Mouse (Mus musculus) regulatory T cell (primary cell): ENCODE data around the gene Siah2.

Source experiments
- in situ Hi-C: fragments of 300-600 bp; cut with MboI, MseI; formaldehyde crosslinking; loops from one replicate; pipeline ENCODE4 v1.15.1; 2025; ENCODE audit warnings: high pct_unique_total_duplicates

The Siah2 gene

DNA sequence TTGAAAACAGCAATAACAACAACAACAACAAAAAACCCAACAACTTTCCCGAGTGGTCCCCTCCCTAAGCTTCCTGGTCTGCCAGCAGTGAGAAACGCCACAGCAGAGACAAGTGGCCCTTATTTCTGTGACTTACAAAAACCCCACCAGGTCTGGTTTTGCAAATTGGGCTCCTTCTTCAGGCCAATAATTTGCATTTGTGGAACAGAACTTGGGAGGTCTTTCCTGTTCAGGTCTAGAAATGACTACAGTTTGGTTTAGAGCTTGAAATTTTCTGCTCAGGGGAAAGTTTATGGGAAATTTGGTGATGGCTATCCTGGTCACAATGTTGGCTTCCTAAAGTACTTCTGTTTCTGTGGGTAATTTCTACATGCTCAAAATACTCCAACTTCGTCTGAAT lies 4.6 kb upstream of the Siah2 start:
- in situ Hi-C loops: no loop called here

DNA sequence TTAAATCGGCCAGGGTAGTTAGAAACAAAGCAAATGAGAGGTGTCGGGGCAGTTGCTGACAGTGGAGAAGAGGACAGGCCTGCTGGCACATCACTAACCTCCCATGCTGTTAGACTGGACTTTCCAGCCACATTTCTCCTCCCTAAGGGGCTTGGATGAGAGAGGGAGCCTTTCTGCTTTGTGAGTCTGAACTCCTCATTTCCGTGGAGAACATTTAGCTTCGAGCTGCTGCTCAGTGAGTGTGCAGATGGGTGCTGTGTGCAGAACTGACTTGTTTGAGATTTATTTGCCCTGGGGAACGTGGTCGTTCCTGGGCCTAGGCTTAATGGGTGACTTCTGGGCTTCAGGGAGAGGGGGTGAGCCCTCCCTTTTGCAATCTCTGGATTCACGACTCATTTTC lies 3.3 kb upstream of the Siah2 start:
- in situ Hi-C loops: no loop called here

DNA sequence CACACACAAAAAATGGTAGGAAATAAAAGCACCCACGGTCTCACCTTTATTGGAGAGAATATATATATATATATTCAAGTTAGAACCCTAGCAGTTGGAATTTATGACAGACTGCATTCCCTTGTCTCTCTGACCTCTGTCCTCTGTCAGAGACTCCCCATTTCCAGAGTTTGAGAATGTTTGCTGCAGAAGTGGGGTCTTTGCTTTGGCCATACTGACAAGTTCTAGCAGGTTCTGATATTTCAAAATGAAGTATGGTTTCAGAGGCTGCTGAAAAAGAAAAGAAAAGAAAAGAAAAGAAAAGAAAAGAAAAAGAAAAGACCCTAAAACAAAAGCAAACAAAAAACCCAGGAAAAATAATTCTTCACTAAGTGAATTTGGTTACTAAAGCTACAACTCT lies 2.8 kb upstream of the Siah2 start:
- in situ Hi-C loops: no loop called here

DNA sequence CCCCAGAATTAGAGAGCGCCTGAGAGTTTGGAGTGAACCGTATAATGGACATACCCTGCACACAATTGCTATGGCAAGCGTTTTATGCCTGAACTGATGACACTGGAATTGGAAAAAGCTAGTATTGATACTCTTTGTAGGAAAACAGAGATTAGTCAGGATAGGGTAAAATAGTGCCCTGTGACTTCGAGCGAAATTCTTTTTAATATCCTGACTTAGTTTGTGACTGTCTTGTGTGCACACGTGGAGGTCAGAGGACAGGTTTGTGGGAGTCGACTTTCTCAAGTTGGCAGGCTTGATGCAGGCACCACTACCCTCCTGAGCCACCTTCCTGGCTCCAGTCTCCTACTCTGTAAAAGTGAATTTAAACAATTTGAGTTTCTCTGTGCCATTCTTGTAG lies 1.1 kb upstream of the Siah2 start:
- in situ Hi-C loops: loop anchor here (5.0 kb wide), 1 partner anchor 276 kb away; no protein-coding TSS in a partner anchor

DNA sequence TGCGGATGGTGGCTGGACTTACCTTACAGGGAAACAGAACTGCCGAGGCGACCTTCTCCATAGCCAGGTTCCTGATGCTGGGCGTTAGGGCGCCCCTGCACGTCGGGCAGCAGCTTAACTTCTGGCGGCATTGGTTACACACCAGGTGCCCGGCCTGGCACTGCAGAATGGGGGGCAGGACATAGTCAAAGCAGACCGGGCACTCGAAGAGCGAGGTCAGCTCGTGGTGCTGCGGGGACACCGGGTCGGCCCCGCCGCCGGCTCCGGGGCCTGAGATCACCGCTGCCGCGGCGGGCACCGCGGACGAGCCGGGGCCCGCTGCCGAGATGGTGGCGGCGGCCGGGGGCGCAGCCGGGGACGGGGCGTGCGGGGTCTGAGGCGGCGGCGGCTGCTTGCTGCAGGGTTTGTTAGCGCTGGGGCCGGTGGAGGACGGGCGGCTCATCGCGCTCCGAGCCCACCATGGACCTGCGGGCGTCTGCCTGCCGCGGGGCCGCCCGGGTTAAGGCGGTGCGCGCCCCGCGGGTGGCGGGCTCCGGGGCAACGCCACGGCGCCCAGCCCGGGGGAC lies 743 bp downstream of the Siah2 start:
- in situ Hi-C loops: loop anchor here (5.0 kb wide), 1 partner anchor 274 kb away; no protein-coding TSS in a partner anchor

DNA sequence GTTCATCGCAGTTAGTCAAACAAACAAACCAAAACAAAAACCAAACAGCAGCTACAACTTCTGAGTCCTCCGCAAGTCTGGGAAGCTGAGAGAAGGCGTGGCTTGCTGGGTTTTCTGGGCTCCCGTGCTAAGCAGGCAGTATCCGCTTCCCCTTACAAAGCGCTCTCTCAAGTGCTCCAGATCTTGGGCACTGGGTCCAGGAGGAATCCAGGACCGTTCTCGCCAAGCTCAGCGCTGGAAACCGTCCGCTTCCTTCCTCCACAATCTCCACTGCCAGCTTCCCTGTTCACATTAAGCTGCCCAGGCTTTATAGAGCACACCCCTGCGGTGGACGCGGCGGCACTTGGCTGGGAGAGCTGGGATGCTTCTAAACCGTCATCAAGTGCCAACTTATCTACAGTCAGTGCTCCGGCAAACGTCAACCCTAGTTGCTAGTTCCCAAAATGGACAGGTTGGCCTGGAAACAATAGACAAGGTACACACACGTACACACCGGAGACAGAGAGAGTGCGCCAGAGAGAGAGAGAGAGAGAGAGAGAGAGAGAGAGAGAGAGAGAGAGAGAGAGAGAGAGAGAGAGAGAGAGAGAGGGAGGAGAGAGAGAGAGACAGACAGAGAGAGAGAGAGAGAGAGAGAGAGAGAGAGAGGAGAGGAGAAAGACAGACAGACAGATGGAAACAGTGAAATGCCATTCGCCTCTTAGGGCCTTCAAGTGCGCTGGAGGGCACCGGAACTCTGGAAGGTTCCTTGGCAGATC lies 1.4 kb downstream of the Siah2 start:
- in situ Hi-C loops: loop anchor here (5.0 kb wide), 1 partner anchor 273 kb away; no protein-coding TSS in a partner anchor

DNA sequence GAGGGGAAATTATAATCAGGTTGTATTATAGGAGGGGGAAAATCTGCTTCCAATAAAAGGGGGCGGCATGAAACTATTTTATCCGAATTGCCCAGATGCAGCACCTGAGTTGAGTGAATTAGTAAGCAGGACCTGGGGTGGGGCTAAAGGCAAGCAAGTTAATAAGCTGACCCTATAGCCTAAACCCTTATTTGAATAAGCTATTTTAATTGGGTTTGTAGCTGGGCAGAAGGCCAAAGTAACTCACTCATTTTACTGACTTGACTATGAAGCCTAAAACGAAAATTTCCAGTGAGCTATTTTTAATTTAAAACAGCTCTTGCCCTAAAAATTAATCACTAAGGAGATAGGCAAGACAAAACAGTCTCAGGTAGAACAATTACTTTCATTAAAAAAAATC lies 2.5 kb downstream of the Siah2 start:
- in situ Hi-C loops: loop anchor here (5.0 to 10.0 kb wide), 3 partner anchors 105 to 585 kb away; no protein-coding TSS in a partner anchor

DNA sequence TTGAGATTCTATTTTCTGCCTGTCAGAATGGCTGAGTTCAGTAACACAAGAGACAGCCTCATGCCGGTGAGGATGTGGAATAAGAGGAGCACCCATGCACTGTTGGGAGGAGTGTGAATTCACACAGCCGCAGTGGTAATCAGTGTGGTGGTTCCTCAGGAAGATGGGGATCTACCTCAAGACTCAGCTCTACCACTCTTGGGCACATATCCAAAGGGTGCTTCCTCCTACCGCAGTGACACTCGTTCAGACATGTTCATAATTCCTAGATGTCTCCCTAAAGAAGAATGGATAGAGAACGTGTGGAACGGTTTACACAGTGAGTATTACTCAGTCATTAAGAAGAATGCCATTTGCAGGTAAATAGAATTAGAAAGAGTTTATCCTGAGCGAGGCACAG lies 3.1 kb downstream of the Siah2 start:
- in situ Hi-C loops: loop anchor here (10.0 kb wide), 2 partner anchors 104 to 586 kb away; no protein-coding TSS in a partner anchor

DNA sequence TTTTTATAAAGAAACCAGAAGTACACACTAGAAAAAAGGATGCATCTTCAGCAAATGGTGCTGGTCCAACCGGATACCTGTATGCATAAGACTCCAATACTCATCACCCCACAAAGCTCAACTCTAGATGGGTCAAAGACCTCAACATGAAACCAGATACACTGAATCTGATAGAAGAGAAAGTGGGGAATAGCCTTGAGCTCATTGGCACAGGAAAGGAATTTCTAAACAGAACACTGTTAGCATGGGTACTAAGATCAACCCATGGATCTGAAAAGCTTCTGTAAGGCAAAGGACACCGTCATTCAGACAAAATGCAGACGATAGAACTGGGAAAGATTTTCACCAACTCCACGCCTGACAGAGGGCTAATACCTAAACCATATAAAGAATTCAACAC lies 3.6 kb downstream of the Siah2 start:
- in situ Hi-C loops: loop anchor here (10.0 kb wide), 2 partner anchors 104 to 586 kb away; no protein-coding TSS in a partner anchor

DNA sequence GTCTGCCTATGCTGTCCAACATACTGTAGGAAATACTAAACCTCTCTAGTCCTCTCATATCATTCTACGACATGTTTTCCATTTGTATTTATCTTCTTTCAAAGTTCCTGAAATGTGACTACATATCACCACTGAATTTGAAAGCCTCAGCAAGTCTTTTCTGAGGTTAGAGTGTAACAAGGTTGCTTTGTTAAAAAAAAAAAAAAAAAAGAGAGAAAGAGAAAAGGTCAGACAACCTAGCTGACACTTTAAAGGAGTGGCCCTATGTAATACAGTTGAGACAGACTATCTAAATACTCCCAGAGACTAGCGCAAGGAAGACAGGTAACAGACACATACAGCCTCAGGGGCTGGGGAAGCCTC lies 5.3 kb downstream of the Siah2 start:
- in situ Hi-C loops: loop anchor here (10.0 kb wide), 2 partner anchors 102 to 588 kb away; no protein-coding TSS in a partner anchor

DNA sequence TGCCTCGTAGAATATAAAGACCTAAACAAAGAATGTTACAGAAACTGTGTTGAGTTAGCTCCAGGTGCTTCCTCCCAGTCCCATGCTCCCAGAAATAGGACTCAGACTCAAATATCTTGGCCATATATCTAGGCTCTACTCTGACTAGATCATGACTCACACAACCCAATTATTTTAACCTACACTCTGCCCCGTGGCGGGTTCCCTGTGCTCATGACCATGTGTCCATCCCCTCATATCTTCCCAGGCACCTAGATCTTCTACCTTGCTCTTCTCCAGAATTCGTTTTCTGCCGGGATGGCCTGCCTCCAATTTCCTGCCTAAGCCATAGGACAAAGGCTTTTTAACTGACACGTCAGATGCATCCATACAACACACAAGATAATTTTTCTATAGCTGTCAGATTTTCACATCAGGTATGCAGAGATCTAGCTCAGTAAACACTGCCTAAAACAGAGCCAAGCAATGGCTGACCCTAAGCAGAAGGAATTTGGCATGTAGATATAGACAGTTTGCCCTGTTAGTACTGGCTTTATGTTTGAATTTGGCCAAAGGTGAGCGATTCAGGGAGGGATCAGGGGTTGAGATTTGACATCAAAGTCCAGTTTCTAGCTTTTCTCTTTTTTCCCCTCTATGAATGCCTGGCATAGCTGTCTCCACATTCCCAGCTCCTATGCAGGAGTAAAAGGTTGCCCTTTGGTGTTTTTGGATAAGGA lies 5.8 kb downstream of the Siah2 start:
- in situ Hi-C loops: loop anchor here (10.0 kb wide), 2 partner anchors 102 to 588 kb away; no protein-coding TSS in a partner anchor

DNA sequence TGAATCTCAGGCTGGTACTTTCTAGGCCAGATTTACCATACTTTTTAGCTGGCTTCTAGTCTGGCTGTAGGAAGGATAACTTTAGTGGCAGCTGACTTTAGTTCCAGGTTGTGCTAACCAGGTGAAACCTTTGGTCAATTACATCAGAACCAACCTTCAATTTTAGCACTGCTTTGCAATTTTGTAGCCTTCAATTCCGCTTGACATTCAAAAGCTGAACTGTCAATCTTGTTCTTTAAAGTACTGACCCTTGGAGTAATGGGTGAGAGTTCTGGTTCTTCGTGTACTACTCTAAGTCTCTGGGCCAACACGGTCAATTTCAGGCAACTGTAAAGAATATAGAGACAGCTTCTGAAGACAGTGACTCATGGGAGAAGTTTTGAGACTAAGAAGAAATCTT lies 6.8 kb downstream of the Siah2 start:
- in situ Hi-C loops: loop anchor here (10.0 kb wide), 2 partner anchors 101 to 589 kb away; no protein-coding TSS in a partner anchor

DNA sequence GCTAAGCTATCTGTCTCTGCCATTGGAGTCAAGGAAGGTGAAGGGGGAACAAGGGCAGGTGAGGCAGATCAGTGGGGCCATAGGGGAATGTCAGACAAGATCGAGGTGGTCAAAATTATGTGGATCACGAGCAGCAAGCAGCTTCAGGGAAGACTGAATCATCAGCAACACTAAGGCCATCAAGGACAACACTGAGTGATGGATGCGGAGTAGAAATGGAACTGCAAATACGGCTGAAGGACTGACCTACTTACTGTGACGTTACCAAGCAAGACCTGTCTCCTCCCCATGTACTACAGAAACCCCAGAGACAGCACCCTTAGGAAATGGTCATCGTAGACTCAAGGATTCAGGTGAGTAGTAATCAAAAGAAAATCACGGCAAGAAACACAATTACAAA lies 8.9 kb downstream of the Siah2 start:
- in situ Hi-C loops: loop anchor here (10.0 kb wide), 2 partner anchors 99 to 591 kb away; no protein-coding TSS in a partner anchor

DNA sequence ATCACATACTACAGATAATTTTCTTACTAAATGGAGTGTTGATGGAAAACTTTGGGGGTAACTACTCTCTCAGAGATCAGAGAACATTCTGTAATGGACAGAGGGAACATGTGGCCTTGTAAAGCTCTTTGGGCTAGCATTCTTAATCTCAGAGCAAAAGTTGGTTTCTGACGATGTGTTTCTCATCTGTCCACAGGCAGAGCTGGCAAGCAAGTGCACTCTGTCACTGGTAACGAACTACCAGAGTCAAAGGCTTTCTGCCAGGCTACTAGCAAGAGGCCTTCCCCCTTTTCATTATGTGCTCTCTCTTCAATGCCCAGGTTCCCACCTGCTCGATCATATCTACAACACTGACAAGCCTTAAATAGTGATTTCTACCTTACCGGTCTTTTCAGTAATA lies 9.9 kb downstream of the Siah2 start:
- in situ Hi-C loops: loop anchor here (10.0 kb wide), 2 partner anchors 98 to 592 kb away; no protein-coding TSS in a partner anchor

DNA sequence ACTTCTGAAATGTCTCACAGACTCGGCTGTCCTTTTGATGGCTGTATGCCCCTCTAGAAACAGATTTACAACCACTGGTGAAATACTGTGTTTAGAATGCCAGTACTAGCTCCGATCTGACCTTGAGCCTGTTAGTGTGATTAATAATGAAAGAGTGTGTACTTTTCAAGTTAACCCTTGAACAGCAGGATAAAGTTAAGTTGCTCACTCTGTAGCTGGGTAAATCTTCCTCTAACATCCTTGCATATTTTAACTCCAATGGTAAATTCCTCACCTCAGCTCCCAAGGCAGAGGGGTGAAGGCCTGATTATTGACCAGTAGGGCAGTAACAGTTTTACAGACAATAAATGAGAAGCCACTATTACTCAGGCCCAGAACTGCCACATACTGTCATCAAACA lies 10.4 kb downstream of the Siah2 start:
- in situ Hi-C loops: loop anchor here (10.0 kb wide), 2 partner anchors 97 to 593 kb away; no protein-coding TSS in a partner anchor

DNA sequence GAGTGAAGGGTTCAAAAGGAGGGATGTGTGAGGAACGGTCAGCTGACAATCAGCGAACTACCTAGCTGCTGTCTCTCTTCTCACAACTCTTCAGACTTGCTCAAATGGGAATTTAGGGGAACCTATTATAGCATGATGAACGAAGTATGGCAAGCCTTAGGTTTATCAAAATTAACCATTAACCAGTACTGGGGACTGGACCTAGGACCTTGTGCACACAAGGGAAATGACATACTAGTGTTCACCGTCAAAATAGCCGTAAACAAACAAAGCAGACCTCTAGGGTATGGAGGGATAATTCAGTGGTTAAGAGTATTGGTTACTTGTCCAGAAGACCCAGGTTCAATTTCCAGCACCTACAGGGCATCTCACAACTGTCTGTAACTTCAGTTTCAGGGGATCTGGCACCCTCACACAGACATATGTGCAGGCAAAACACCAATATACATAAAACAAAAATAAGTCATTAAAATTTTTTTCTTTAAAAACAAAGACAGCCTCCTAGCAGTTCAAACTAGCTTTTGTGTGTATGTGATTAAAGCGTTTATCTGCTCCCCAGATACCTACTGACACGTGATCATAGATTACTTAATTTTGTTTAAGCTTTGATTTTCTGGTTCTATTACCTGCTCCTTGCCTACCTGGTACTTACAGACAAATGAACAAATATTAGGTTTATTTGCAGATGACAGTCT lies 11.1 kb downstream of the Siah2 start:
- in situ Hi-C loops: loop anchor here (10.0 kb wide), 2 partner anchors 96 to 594 kb away; no protein-coding TSS in a partner anchor

DNA sequence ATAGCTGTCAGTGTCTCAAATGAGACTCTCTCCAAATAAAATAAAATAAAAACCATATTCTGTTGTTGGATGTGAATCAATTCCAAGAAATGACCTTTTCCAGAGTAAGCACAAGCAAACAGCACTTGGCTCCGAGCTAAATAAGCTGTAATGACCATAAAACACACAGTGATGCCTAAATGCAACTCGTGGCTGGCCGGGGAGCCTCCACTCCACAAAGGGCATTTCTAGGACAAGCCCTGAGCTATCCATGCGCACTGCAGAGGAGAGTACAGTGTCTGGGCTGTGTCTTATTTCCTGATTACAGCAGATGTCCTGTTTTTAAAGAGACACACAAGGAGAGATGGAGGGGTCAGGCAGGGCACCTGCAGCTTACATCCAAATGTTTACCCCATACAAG lies 12.2 kb downstream of the Siah2 start:
- in situ Hi-C loops: loop anchor here (10.0 kb wide), 2 partner anchors 95 to 595 kb away; no protein-coding TSS in a partner anchor

DNA sequence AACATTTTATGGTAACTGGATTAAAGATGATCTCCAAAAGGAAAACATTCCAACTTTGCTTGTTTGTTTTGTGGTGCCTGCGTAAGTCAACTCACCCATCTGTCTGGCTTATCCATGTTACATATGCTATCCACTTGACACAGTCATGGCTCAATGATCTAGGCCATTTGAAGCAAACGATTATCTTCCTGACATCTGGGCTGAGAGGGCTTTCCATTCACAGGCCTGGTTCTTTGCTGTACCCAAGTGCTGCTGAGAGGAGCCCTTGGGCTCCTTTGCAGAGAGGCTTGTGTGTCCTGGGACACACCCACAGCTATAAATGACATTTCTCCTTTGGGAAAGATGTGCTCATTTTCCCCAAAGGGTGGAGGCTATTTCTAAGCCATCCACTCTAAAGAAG lies 13.3 kb downstream of the Siah2 start:
- in situ Hi-C loops: no loop called here

DNA sequence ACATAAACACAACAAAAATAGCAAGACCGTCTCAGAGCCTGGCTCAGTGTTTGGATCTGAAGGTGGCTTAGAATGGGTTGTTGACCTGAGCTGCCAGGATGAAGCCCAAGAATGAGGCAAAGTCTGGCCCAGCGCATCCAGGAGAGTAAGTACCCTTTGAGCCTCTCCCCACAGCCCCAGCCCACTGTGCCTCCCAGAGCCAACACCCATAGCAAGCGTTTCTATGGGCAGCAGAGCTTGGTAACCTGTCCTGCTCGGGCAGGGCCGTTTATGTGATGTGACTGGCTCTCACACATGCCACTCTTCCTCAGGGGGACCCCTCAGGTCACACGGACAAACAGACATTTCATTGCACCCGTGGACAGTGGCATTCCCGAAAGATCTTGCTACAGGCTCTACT lies 13.8 kb downstream of the Siah2 start:
- in situ Hi-C loops: no loop called here

DNA sequence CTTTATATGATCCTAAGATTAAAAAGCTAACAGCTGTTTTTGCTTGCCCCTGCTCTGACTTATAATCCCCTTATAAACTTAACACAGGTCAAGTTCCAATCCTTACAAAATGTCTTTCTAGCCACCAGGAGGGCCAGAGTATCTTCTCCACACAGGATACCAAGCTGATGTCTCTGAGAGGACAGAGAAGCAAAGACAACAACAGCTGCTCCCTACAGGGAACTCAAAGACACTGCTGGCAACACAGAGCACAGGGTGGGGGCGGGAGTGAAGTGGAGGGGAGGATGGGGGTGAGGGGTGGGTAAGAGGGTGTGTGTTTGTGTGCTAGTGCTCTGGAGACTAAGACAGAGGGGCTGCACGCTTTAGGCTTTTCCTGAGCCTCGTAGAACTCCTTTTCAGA lies 14.6 kb downstream of the Siah2 start:
- in situ Hi-C loops: no loop called here

DNA sequence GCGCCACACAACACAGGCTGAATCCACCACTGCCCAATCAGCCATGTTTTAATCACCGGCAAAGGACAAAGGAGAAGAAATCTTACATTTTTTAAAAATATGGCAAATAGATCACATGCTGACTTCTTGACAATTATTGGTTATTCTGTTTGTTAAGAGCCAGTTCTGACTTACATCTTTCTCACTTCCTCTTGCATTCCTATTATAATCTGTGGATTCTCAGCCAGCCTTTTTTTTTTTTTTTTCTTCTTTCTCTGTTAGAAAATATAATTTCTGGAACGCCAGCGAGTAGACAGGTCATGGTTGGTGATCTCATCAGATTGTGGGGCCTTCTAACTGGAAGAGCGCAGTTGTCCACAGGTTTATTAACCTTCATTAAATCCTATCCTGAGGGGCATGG lies 18.9 kb downstream of the Siah2 start:
- in situ Hi-C loops: no loop called here
